Mouse (Mus musculus) bone marrow macrophage, adult 2 months (primary cell): Measurements from ENCODE around the gene Pdap1. TPM values are rescaled to one million over a fixed set of nuclear protein-coding genes. Genes with fewer than 3 reads are reported as not detected.
"Not testable (repeated sequence)": the region's sequence is repeated elsewhere in the genome, so short reads cannot be mapped to it uniquely, and the experiment has no call there.

ENCODE experiments used
- H3K27ac ChIP-seq: 2 replicates; pipeline ENCODE4 v1.5.1; 2012; ENCODE audit warnings: low read depth, low read length; ENCODE audit not compliant: insufficient read depth
- H3K4me1 ChIP-seq: 2 replicates; pipeline ENCODE4 v1.6.1; 2012; ENCODE audit warnings: low read length; ENCODE audit not compliant: control insufficient read depth, insufficient read depth
- H3K4me3 ChIP-seq: 2 replicates; pipeline ENCODE4 v1.5.1; 2012; ENCODE audit warnings: mild to moderate bottlenecking, low read length, moderate library complexity; ENCODE audit not compliant: insufficient read depth
- CTCF ChIP-seq: IDR thresholded peaks from 2 replicates; pipeline ENCODE4 v1.5.1; 2012; ENCODE audit warnings: low read depth, mild to moderate bottlenecking, low read length, moderate library complexity
- POLR2A ChIP-seq: IDR thresholded peaks from 2 replicates; pipeline ENCODE4 v1.6.1; 2012; ENCODE audit warnings: mild to moderate bottlenecking, low read depth, low read length, borderline replicate concordance
- polyA plus RNA-seq: library from polyadenylated mRNA; stranded (reverse); fragments of >200 nt; gene quantifications from 2 replicates; pipeline ENCODE4 v1.2.4, GENCODE M21; 2012; ENCODE audit not compliant: missing spikeins, insufficient read depth, insufficient read length

The Pdap1 gene
- polyA plus RNA-seq, 1 experiment, result 72.8 TPM

DNA sequence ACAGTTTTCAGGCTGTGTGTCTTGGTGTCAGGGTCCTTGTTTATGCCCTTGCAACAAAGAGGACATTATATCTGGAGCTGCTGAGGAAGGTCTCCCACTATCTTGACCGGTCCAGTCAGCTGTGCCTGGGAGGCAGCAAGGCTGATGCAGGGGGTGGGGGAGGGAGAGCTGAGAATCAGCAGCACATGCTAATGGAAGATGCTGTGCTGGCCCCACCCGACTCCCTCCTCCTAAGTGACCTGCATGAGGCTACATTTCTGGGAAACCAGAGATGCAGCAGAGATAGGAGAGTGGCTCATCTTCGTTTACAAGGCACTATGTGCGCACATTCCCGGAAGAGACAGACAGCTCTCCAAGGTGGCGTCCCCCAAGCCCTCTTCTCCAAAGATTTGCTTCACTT, 29.6 kb downstream of the Pdap1 start:
- Histone ChIP-seq H3K4me3 (no peak overlapping the region), H3K4me1 (peaks cover 15% of the 10 kb centered on the region), H3K27ac (0 out of 2 replicates have a peak overlapping the region, but pooled peaks have one; percentile 6)
- TF ChIP-seq POLR2A, result no peak
- no peak for TF ChIP-seq CTCF

DNA sequence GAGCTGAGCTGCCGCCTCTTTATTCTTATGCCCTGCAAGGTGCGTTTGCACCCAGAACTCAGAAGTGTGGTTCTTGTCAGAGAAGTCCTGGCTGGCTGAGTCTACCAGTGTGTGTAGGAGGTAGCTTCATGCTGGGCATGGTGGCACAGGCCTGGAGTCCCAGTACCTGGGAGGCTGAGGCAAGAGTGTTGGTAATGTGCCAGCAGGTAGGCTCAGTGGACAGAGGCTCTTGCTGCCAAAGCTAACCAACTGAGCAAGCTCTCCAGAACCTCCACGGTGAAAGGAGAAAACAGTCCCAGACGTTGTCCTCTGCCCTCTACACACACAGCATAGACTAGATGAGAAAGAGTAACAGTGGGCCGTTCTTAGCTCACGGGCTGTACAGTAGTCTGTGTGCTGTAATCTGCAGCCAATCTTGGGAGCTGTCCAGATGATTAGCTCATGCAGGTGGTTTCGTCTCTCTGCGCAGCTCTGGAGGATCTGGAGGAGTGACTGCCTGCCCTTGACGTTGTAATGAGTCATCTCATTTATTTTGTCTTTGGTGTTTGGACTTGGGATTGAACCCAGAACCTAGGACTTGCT, 34.3 kb downstream of the Pdap1 start:
- no peak overlapping the region for H3K27ac ChIP-seq
- no peak overlapping the region for H3K4me3 ChIP-seq
- peaks cover 8% of the 10 kb centered on the region; the same call in 1 of the 2 replicates for H3K4me1 ChIP-seq
- no peak for TF ChIP-seq POLR2A
- no peak for TF ChIP-seq CTCF

DNA sequence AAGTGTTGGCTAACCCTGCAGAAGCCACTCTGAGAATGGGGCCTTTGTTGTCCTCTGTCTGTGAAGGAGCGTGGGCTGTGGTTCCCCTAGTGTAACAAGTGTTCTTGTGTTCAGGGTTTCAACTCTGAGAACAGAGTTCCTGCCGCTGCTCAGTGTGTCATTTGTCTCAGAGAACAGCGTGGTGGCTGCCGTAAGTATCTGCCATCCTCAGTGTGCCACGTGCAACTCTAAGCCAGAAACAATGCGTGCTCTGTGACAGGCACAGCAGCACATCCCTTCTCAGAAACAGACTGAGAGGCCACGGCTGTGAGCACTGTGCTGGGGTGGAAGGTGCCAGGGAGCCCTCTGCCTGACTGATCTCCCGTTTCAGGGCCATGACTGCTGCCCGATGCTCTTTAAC, 35.7 kb downstream of the Pdap1 start:
- Histone ChIP-seq H3K4me3 (no peak overlapping the region), H3K4me1 (peaks cover 4% of the 10 kb centered on the region; the same call in 1 of the 2 replicates), H3K27ac (no peak overlapping the region)
- no peak for TF ChIP-seq CTCF
- TF ChIP-seq POLR2A, result no peak

DNA sequence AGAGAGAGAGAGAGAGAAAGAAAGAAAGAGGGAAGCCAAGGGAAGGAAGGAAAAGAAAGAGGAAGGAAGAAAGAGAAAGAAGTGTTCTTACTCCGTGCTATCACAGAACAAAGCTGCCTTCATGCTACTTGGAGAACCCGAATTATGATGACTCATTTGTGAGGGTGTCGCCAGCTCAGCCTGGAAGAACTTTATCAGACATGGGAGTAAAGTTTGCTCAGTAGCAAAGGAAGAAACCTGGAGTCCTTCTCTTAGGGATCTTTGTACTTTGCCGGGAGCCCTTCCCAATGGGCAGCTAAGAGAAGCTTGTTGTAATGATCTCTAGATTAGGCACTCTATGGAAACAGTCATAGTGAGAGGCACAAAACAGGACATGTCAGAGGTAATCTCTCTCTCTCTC, 37.3 kb downstream of the Pdap1 start:
- TF ChIP-seq POLR2A (no peak), CTCF (no peak)
- Histone ChIP-seq H3K4me3 (no peak overlapping the region), H3K4me1 (peaks cover 4% of the 10 kb centered on the region; the same call in 1 of the 2 replicates), H3K27ac (no peak overlapping the region)

DNA sequence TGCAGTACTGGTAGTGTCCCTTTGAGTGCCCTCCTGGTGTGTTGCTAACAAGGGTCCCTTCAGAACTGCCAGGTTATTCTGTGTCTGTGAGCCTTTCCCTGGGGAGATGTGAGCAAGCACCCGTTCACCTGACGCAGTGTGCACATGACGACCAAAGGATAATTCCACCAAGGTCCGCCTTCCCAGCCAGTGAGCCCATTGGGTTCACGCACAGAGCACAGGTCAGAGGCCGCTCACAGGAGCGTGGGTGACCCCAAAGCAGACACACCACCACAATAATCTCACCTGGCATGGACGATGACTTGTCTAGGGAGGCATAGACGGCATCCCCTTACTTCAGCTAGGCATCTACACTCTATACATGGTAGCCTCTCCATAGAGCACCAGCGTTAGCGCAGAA, 38.6 kb downstream of the Pdap1 start:
- H3K4me3 ChIP-seq, H3K27ac ChIP-seq, H3K4me1 ChIP-seq: not testable (repeated sequence)

DNA sequence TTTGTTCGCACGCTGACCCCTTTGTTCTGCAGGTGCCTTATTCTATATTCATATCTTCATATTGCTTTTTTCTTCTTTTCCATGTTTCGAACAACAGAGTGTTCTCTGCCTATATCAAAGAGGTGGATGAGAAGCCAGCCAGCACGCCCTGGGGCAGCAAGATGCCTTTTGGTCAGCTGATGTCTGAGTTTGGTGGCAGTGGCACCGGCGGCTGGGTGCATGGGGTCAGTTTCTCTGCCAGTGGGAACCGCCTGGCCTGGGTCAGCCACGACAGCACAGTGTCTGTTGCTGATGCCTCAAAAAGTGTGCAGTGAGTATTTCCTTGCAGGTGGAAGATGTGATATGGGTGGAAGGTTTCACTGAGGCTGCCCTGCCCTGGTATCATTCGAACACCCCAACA, 39.1 kb downstream of the Pdap1 start:
- TF ChIP-seq POLR2A (no peak), CTCF (no peak)
- no peak overlapping the region for H3K27ac ChIP-seq
- H3K4me3 ChIP-seq, result no peak overlapping the region
- peaks cover 6% of the 10 kb centered on the region; the same call in 1 of the 2 replicates for H3K4me1 ChIP-seq

DNA sequence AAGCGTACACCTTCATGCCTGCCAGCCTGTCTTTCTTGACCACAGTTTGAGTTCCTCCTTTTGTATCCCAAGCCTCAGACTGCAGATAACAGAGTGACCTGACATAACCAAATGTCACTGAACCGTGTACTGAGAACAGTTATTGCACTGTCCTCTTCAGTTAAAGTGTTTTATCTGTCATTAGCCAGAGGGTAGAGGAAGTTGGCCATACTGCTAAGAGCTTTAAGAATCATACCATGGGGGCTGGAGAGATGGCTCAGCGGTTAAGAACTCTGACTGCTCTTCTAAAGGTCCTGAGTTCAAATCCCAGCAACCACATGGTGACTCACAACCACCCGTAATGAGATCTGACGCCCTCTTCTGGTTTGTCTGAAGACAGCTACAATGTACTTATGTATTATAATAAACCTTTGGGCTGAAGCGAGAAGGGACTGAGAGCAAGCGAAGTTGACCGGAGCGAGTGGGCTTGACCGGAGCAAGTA, 41.7 kb downstream of the Pdap1 start:
- H3K27ac ChIP-seq, result no peak overlapping the region
- peaks cover 7% of the 10 kb centered on the region; the same call in 1 of the 2 replicates for H3K4me1 ChIP-seq
- no peak overlapping the region for H3K4me3 ChIP-seq
- no peak for TF ChIP-seq CTCF
- no peak for TF ChIP-seq POLR2A

DNA sequence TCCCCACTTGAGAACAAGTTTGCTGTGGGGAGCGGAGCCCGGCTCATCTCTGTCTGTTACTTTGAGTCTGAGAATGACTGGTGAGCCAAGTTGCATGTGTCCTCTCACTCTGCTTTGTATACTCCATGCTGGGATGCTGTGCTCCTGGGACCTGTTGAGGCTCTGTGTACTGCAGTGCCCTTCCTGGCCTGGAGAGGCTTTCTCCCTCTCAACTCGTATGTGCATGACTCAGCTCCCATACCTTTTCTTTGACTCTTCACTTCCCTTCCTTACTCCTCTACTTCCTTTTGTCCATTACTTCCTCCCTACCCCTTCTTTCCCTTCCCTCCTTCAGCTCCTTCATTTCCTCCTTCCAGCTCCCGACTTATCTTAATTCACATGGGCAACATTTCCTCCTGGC, 43.8 kb downstream of the Pdap1 start:
- TF ChIP-seq CTCF (no peak), POLR2A (no peak)
- Histone ChIP-seq H3K27ac (no peak overlapping the region), H3K4me1 (0 out of 2 replicates have a peak, but pooled peaks cover 5% of the 10 kb centered on the region), H3K4me3 (no peak overlapping the region)

DNA sequence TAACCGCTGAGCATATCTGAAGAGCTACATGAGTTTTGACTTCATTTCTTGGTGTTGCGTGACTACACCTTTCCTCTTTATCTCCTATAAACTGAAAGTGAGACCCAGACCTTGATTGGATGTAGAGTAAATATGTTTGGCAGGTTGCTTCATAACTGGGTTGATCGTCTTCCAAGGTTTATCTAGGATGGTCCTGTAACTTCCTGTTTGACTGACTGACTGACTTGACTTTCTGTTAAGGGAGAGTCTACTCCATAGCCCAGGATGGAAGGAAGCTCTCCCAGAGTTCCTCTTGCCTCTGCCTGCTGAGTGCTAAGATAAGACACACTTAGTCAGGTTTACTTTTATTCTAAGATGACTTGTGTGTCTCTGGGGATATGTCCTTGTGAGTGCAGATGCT, 50.2 kb downstream of the Pdap1 start:
- Histone ChIP-seq H3K4me3 (no peak overlapping the region), H3K27ac (no peak overlapping the region), H3K4me1 (peaks cover 13% of the 10 kb centered on the region)
- TF ChIP-seq POLR2A, result no peak
- TF ChIP-seq CTCF, result no peak

DNA sequence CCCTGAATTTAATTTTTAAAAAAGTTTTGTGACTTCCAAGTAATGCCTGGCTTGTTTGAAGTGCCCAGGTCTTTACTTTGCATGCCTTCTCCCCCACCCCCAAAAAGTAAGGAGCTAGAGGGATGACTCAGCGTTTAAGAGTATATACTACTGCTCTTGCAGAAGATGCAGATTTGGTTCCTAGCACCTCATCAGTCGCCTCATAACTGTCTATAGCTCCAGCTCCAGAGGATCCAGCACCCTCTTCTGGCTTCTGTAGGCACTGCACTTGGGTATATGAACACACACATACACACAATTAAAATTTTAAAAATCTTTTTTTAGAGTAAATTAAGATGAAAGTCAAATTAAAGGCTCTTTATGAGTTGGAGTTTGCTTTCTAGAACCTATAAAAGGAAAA, 51.9 kb downstream of the Pdap1 start:
- Histone ChIP-seq H3K4me3 (no peak overlapping the region), H3K4me1 (peaks cover 13% of the 10 kb centered on the region), H3K27ac (no peak overlapping the region)
- TF ChIP-seq CTCF (no peak), POLR2A (no peak)
